Mouse (Mus musculus) small intestine, adult 2 months (tissue): Measurements from ENCODE around the gene Hcfc1. TPM values are rescaled to one million over a fixed set of nuclear protein-coding genes. Genes with fewer than 3 reads are reported as not detected.

Experiments
- H3K27ac ChIP-seq: fragments of 200-500 bp; 2 replicates; pipeline ENCODE4 v1.5.1; 2012; ENCODE audit warnings: low read depth, low read length, control low read depth, inconsistent platforms; ENCODE audit not compliant: insufficient read depth
- H3K27me3 ChIP-seq: fragments of 200-500 bp; 2 replicates; pipeline ENCODE4 v1.6.1; 2012; ENCODE audit warnings: mild to moderate bottlenecking, moderate library complexity, low read length, inconsistent platforms; ENCODE audit not compliant: control insufficient read depth, insufficient read depth
- H3K36me3 ChIP-seq: fragments of 200-500 bp; 2 replicates; pipeline ENCODE4 v1.6.1; 2012; ENCODE audit warnings: mild to moderate bottlenecking, low read length, control low read depth, inconsistent platforms; ENCODE audit not compliant: control insufficient read depth, insufficient read depth
- H3K4me1 ChIP-seq: fragments of 200-500 bp; 2 replicates; pipeline ENCODE4 v1.6.1; 2012; ENCODE audit warnings: low read length, inconsistent platforms, mixed read lengths; ENCODE audit not compliant: control insufficient read depth, insufficient read depth, insufficient read length
- H3K4me3 ChIP-seq: fragments of 200-500 bp; 2 replicates; pipeline ENCODE4 v1.5.1; 2012; ENCODE audit warnings: low read depth, mild to moderate bottlenecking, control low read depth, inconsistent platforms, low read length, moderate library complexity
- CTCF ChIP-seq: fragments of 200-500 bp; IDR thresholded peaks from 2 replicates; pipeline ENCODE4 v1.5.1; 2012; ENCODE audit warnings: low read depth, mild to moderate bottlenecking, control low read depth, inconsistent platforms, low read length, moderate library complexity, mixed read lengths; ENCODE audit not compliant: insufficient replicate concordance, insufficient read length; ENCODE audit errors: extremely low read depth
- POLR2A ChIP-seq: fragments of 200-500 bp; IDR thresholded peaks from 2 replicates; pipeline ENCODE4 v1.6.1; 2012; ENCODE audit warnings: low read depth, mild to moderate bottlenecking, control low read depth, inconsistent platforms, low read length, moderate library complexity
- WGBS: fragments of 180-500 bp; shearing (Covaris S2); methylation state at CpG from one replicate; pipeline ENCODE4 v1.1.7; 2018; 5-methylcytosine and 5-hydroxymethylcytosine counted together
- polyA plus RNA-seq: library from polyadenylated mRNA; depleted of rRNA; stranded (reverse); fragments of >200 nt; gene quantifications from 2 replicates; pipeline ENCODE4 v1.2.3, GENCODE M21; 2012

Gene Hcfc1
- polyA plus RNA-seq, 1 experiment = 53.4 TPM

DNA sequence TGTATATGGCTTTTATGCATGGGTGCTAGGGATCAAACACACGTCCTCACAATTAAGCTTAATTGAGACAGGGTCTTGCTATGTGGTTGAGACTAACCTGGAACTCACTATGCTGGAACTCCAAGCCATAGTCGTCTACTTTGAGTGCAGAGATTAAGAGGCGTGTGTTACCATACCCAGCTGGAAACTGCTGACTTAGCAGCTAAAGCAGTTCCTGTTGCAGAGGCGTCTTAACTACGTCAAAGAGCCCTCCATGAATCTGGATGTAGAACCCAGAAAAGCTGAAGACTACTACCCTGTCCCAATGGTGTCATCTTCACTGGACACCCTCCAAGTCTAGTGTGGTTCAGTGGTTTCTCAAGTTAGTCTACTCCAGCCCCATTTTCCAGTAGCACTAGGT is 47.5 kb downstream of the Hcfc1 start:
- Histone ChIP-seq H3K27ac (no peak overlapping the region), H3K4me3 (no peak overlapping the region), H3K36me3 (peaks cover 9% of the 10 kb centered on the region), H3K27me3 (no peaks in the 10 kb centered on the region), H3K4me1 (no peaks in the 10 kb centered on the region)
- 79% methylated on average over 5 of the region's 5 CpGs for WGBS
- no peak for TF ChIP-seq CTCF
- no peak for TF ChIP-seq POLR2A

DNA sequence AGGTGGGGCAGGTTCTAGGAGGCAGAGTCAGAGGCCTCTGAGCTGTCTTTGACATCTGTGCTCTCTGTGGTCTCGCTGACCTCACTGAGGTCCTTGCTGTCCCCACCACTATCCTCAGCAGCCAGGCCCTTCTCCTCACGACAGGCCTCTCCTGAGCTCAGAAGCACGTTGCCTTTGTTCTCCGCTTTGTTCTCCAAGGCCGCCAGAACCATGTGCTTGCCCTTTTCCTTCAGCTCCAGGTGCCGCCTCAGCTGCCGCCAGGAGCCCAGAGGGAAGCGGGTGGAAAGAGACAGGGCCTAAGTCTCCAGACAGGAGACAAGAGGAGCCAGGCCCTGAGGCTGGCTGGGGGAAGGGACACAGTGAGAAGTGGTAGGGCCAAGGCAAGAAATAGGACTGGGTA is 49.2 kb downstream of the Hcfc1 start:
- no peak overlapping the region for H3K4me3 ChIP-seq
- no peak for TF ChIP-seq POLR2A
- TF ChIP-seq CTCF = no peak
- no peaks in the 10 kb centered on the region for H3K4me1 ChIP-seq
- H3K36me3 ChIP-seq = peaks cover 9% of the 10 kb centered on the region
- H3K27me3 ChIP-seq = no peaks in the 10 kb centered on the region
- 84% methylated on average over 8 of the region's 8 CpGs for WGBS
- no peak overlapping the region for H3K27ac ChIP-seq

DNA sequence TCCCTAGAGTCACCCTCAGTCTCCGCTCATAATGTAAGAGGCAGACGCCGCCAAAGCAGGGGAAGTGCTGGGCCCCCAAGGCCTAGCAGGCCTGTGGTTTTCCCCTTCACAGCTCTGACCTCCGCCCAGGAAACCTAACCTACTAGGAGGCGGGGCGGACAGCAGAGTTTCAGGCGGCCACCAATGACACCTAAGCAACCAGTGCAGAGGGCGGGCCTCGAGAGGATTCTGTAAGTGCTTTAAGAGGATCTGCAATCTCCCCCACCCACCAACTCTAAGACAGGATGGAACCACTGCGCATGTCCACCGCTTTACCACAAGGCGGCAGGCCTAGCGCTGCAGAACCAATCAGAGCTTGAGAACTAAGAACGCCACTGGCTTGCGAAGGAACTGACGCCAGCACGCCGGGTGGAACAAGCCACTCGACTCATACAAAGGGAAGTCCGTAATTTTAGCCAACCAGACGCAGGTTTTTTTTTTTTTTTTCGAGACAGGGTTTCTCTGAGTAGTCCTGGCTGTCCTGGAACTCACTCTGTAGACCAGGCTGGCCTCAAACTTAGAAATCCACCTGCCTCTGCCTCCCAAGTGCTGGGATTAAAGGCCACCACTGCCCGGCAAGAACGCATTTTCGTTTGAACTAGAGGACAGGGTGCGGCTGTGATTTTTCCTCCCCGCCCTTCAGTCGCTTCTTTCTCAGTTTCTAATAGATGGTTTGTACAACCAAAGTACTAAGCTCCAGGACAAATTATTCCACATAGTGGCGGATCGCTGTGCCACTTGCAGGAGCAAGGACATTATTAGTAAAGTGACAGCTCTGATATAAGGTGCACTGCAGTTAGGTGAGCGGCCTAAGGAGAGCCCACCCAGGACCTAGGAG is 51.1 kb downstream of the Hcfc1 start:
- H3K27ac ChIP-seq = peak overlapping the region; percentile 68
- peak overlapping the region; percentile 50 for H3K4me3 ChIP-seq
- WGBS = 20% methylated on average over 31 of the region's 31 CpGs

DNA sequence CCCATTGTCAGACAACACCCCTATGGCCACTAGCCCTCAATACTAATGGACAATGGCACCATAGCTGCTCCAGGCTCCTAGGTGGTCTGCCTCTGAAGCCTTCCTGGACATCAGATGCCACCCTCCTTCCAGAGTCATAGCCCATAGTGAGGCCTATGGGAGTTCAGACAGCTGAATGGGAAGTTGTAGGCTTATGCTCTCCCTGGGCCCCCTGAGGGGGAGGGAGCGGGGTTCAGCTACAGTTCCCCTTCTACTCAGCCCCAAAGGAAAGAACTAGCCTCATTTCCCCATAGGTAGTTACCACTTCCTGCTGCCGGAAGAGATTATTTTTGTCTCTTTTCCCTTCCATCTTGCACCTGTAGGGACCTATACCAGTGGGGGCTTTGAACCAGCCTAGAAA is 54.6 kb downstream of the Hcfc1 start:
- H3K4me3 ChIP-seq = no peak overlapping the region
- TF ChIP-seq CTCF (no peak), POLR2A (no peak)
- H3K27me3 ChIP-seq = no peaks in the 10 kb centered on the region
- 75% methylated on average over 2 of the region's 2 CpGs for WGBS
- H3K27ac ChIP-seq = peak overlapping the region; percentile 86
- H3K4me1 ChIP-seq = peaks cover 4% of the 10 kb centered on the region
- H3K36me3 ChIP-seq = no peaks in the 10 kb centered on the region

More for the DNA sequence above, 51.1 kb downstream of the Hcfc1 start:
- Histone ChIP-seq H3K27me3 (no peaks in the 10 kb centered on the region), H3K36me3 (peaks cover 8% of the 10 kb centered on the region), H3K4me1 (peaks cover 4% of the 10 kb centered on the region)
- TF ChIP-seq CTCF = no peak
- TF ChIP-seq POLR2A = peak; percentile 63; the same call in 1 of the 2 replicates

DNA sequence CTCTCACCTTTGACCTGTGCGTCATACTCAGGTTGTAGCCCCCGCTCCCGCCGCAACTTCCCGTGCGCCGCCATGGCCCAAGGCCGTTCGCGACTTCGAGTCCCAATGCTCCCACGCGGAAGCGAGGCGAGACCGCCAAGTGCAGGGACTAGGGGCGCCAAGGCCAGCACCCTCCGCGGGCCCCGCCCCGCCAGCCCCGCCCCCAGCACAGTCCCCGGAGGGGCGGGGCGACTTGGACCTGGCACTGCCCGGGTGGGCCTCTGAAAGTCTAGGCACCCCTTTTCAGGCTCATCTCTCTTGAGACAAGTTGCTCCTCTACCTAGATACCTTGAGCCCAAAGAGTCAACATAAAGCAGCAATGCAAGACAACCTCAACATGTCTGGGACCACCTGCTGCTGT is 55.0 kb downstream of the Hcfc1 start:
- TF ChIP-seq POLR2A (no peak), CTCF (no peak)
- no peaks in the 10 kb centered on the region for H3K36me3 ChIP-seq
- no peaks in the 10 kb centered on the region for H3K27me3 ChIP-seq
- peak overlapping the region; percentile 86 for H3K27ac ChIP-seq
- WGBS = 8% methylated on average over 24 of the region's 26 CpGs
- H3K4me3 ChIP-seq = peak overlapping the region; percentile 51
- H3K4me1 ChIP-seq = peaks cover 4% of the 10 kb centered on the region

GRCm38 (mm10) chrX:73910451-73910850 is 55.7 kb downstream of the Hcfc1 start:
- Histone ChIP-seq H3K4me1 (peaks cover 4% of the 10 kb centered on the region), H3K27ac (peak overlapping the region; percentile 76), H3K27me3 (no peaks in the 10 kb centered on the region), H3K4me3 (peak overlapping the region; percentile 51; the same call in 1 of the 2 replicates), H3K36me3 (peaks cover 1% of the 10 kb centered on the region; the same call in 1 of the 2 replicates)
- TF ChIP-seq POLR2A (no peak), CTCF (no peak)

DNA sequence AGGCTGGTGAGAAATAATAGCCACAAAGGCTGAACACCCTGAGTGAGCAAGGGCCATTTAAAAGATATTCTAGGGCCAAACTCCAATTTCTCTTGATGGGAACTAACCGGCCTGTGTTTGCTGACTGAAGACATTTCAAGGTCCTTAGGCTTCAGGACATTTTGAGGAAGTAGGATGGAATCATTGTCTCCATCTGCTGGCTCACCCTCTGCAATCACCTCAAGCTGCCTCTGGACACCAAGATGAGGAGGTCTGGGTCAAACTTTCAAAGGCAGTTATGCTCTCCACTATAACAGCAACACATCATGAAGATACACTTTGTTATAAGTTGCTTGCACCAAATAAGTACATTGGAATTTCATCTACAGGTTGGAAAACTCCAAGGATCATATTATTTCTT is 56.1 kb downstream of the Hcfc1 start:
- 45% methylated on average over 1 of the region's 1 CpGs for WGBS
- peaks cover 1% of the 10 kb centered on the region for H3K36me3 ChIP-seq
- H3K4me1 ChIP-seq = peaks cover 4% of the 10 kb centered on the region
- H3K4me3 ChIP-seq = no peak overlapping the region
- no peaks in the 10 kb centered on the region for H3K27me3 ChIP-seq
- H3K27ac ChIP-seq = no peak overlapping the region
- TF ChIP-seq POLR2A (no peak), CTCF (no peak)
